Mouse (Mus musculus): ENCODE results near the gene Myo5a. TPM values are rescaled to one million over a fixed set of nuclear protein-coding genes. Genes with fewer than 3 reads are reported as not detected.

The Myo5a gene
- polyA plus RNA-seq, 1 experiment from 2014 or later = 8.6 TPM

- peaks cover 12% of the 10 kb centered on the region; the same call in 1 of the 2 replicates for H3K4me1 ChIP-seq (replicated peaks; ENCODE audit: control insufficient read depth, insufficient read depth, low read length)
- H3K36me3 ChIP-seq (ENCODE audit: control insufficient read depth, insufficient read depth, low read length) = no peaks in the 10 kb centered on the region; the same call in 1 of the 2 replicates
- no peaks in the 10 kb centered on the region for H3K27me3 ChIP-seq (ENCODE audit: control insufficient read depth, insufficient read depth, low read depth, low read length)
- H3K27ac ChIP-seq (ENCODE audit: low read length) = peak within 1 kb of the TSS; percentile 61
- peak; percentile 98 for ATAC-seq (ENCODE audit: low read depth)
- H3K9me3 ChIP-seq (ENCODE audit: control insufficient read depth, low read length) = no peaks in the 10 kb centered on the region
- peak within 1 kb of the TSS; percentile 99 for H3K4me3 ChIP-seq (ENCODE audit: low read length)
- H3K9ac ChIP-seq (ENCODE audit: low read length) = peak within 1 kb of the TSS; percentile 96
- WGBS = under 1% methylated on average over 69 of the region's 73 CpGs
- peak within 1 kb of the TSS; percentile 68 for H3K4me2 ChIP-seq (ENCODE audit: low read depth, low read length)
These were observed 33.1 kb upstream of the Myo5a start, which contains the start of gene Arpp19 for GRCm38 (mm10) chr9:75037451-75038356. TSS of gene Arpp19 (plus strand) at chr9:75037614.

DNA sequence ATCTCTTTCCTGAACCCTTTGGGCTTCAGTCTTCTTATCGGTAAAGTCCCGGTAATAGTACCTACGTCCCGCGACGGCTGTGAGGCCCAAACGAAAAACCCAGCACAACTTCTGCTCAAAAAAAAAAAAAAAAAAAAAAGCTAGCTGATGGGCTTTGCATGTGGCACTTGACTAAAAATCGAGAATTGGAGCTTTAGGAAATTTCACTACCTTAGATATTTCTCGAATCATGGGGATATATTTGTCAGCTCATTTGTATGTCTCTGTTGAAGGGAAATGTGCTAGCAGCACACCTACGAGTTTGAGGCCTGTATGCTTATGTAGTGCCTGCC, 32.5 kb upstream of the Myo5a start:
- 1% methylated on average over 10 of the region's 10 CpGs for WGBS
- peak overlapping the region; percentile 99 for H3K4me3 ChIP-seq (ENCODE audit: low read length)

DNA sequence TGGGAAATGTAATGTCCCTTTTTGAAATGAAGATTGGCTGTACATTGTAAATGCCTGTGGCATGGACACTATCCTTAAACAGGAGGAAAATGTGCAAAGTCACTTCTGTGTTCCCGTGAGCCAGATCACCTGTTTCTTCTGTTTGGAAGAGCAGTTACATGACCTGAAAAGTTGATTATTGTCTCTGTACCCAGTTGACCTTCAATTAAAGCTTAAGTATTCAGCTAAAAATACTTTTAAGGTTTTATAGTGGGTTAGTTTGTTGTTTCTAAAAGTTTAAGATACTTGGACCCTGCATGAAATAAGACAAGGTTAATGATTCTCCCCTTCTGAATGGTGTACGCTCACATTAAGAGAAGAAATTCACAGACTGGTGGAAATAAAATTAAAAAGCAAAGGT, 30.2 kb upstream of the Myo5a start:
- Histone ChIP-seq H3K9me3 (ENCODE audit: control insufficient read depth, low read length) (no peaks in the 10 kb centered on the region), H3K36me3 (ENCODE audit: control insufficient read depth, insufficient read depth, low read length) (peaks cover 3% of the 10 kb centered on the region; the same call in 1 of the 2 replicates), H3K4me3 (ENCODE audit: low read length) (no peak overlapping the region), H3K27me3 (ENCODE audit: control insufficient read depth, insufficient read depth, low read depth, low read length) (no peaks in the 10 kb centered on the region), H3K4me2 (ENCODE audit: low read depth, low read length) (no peak overlapping the region), H3K4me1 (replicated peaks; ENCODE audit: control insufficient read depth, insufficient read depth, low read length) (peaks cover 12% of the 10 kb centered on the region; the same call in 1 of the 2 replicates), H3K27ac (ENCODE audit: low read length) (no peak overlapping the region), H3K9ac (ENCODE audit: low read length) (no peak overlapping the region)
- no peak for ATAC-seq (ENCODE audit: low read depth)
- whole genome bisulfite sequencing = 82% methylated on average over 2 of the region's 2 CpGs

More for the DNA sequence above, 32.5 kb upstream of the Myo5a start:
- no peaks in the 10 kb centered on the region; the same call in 1 of the 2 replicates for H3K36me3 ChIP-seq (ENCODE audit: control insufficient read depth, insufficient read depth, low read length)
- peak overlapping the region; percentile 68 for H3K4me2 ChIP-seq (ENCODE audit: low read depth, low read length)
- no peaks in the 10 kb centered on the region for H3K27me3 ChIP-seq (ENCODE audit: control insufficient read depth, insufficient read depth, low read depth, low read length)
- ATAC-seq (ENCODE audit: low read depth) = no peak
- H3K9me3 ChIP-seq (ENCODE audit: control insufficient read depth, low read length) = no peaks in the 10 kb centered on the region
- H3K27ac ChIP-seq (ENCODE audit: low read length) = no peak overlapping the region
- H3K9ac ChIP-seq (ENCODE audit: low read length) = peak overlapping the region; percentile 96
- H3K4me1 ChIP-seq (replicated peaks; ENCODE audit: control insufficient read depth, insufficient read depth, low read length) = peaks cover 12% of the 10 kb centered on the region; the same call in 1 of the 2 replicates

DNA sequence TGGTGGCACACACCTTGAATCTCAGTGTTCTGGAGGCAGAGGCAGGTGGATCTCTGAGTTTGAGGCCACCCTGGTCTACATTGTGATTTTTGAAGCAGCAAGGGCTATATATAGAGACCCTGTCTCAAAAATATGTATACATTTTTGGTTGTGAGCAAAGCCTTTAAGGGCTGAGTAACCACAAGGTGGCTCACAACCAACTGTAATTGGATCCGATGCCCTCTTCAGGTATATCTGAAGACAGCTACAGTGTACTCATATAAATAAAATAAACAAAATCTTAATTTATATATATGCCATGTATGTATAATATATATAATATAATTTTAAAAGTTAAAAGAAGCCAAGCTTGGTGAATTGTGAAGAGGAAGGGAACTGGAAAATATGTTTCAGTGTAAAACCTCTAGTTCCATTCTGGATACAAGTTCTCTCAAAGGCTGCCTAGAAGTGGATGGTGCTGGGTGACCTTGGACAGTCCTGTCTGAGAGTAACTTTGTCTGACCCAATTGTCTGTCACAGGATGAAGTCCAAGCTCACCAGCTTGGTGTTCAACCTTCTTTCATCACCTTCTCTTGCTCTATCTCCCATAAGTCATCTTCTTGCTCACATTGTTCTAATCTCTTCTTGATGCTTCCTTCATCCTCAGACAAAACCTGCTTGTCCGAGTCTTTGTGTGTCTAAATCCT, 28.8 kb upstream of the Myo5a start:
- Histone ChIP-seq H3K4me2 (ENCODE audit: low read depth, low read length) (no peak overlapping the region), H3K27ac (ENCODE audit: low read length) (no peak overlapping the region), H3K4me3 (ENCODE audit: low read length) (no peak overlapping the region), H3K36me3 (ENCODE audit: control insufficient read depth, insufficient read depth, low read length) (peaks cover 6% of the 10 kb centered on the region; the same call in 1 of the 2 replicates), H3K4me1 (replicated peaks; ENCODE audit: control insufficient read depth, insufficient read depth, low read length) (peaks cover 12% of the 10 kb centered on the region; the same call in 1 of the 2 replicates), H3K9me3 (ENCODE audit: control insufficient read depth, low read length) (no peaks in the 10 kb centered on the region), H3K27me3 (ENCODE audit: control insufficient read depth, insufficient read depth, low read depth, low read length) (no peaks in the 10 kb centered on the region), H3K9ac (ENCODE audit: low read length) (no peak overlapping the region)
- ATAC-seq (ENCODE audit: low read depth) = no peak
- WGBS = 72% methylated on average over 2 of the region's 2 CpGs

GRCm38 (mm10) chr9:75043191-75043590, 27.6 kb upstream of the Myo5a start:
- Histone ChIP-seq H3K9me3 (ENCODE audit: control insufficient read depth, low read length) (no peaks in the 10 kb centered on the region), H3K4me3 (ENCODE audit: low read length) (no peak overlapping the region), H3K4me2 (ENCODE audit: low read depth, low read length) (no peak overlapping the region), H3K27ac (ENCODE audit: low read length) (no peak overlapping the region), H3K27me3 (ENCODE audit: control insufficient read depth, insufficient read depth, low read depth, low read length) (no peaks in the 10 kb centered on the region), H3K36me3 (ENCODE audit: control insufficient read depth, insufficient read depth, low read length) (peaks cover 6% of the 10 kb centered on the region; the same call in 1 of the 2 replicates), H3K9ac (ENCODE audit: low read length) (no peak overlapping the region), H3K4me1 (replicated peaks; ENCODE audit: control insufficient read depth, insufficient read depth, low read length) (peaks cover 12% of the 10 kb centered on the region; the same call in 1 of the 2 replicates)
- WGBS = 97% methylated on average over 2 of the region's 2 CpGs
- ATAC-seq (ENCODE audit: low read depth) = no peak

GRCm38 (mm10) chr9:75047079-75047478, 23.7 kb upstream of the Myo5a start:
- no peak overlapping the region for H3K4me3 ChIP-seq (ENCODE audit: low read length)
- H3K4me1 ChIP-seq (replicated peaks; ENCODE audit: control insufficient read depth, insufficient read depth, low read length) = peaks cover 9% of the 10 kb centered on the region; the same call in 1 of the 2 replicates
- H3K9me3 ChIP-seq (ENCODE audit: control insufficient read depth, low read length) = no peaks in the 10 kb centered on the region
- ATAC-seq (ENCODE audit: low read depth) = no peak
- H3K4me2 ChIP-seq (ENCODE audit: low read depth, low read length) = no peak overlapping the region
- H3K27ac ChIP-seq (ENCODE audit: low read length) = no peak overlapping the region
- H3K9ac ChIP-seq (ENCODE audit: low read length) = no peak overlapping the region
- H3K36me3 ChIP-seq (ENCODE audit: control insufficient read depth, insufficient read depth, low read length) = peaks cover 6% of the 10 kb centered on the region; the same call in 1 of the 2 replicates
- H3K27me3 ChIP-seq (ENCODE audit: control insufficient read depth, insufficient read depth, low read depth, low read length) = no peaks in the 10 kb centered on the region

- WGBS = 52% methylated on average over 3 of the region's 3 CpGs
- Histone ChIP-seq H3K27ac (ENCODE audit: low read length) (no peak overlapping the region), H3K9ac (ENCODE audit: low read length) (no peak overlapping the region), H3K4me3 (ENCODE audit: low read length) (no peak overlapping the region), H3K4me2 (ENCODE audit: low read depth, low read length) (no peak overlapping the region), H3K9me3 (ENCODE audit: control insufficient read depth, low read length) (no peaks in the 10 kb centered on the region), H3K27me3 (ENCODE audit: control insufficient read depth, insufficient read depth, low read depth, low read length) (no peaks in the 10 kb centered on the region), H3K4me1 (replicated peaks; ENCODE audit: control insufficient read depth, insufficient read depth, low read length) (peaks cover 9% of the 10 kb centered on the region; the same call in 1 of the 2 replicates), H3K36me3 (ENCODE audit: control insufficient read depth, insufficient read depth, low read length) (peaks cover 8% of the 10 kb centered on the region; the same call in 1 of the 2 replicates)
- ATAC-seq (ENCODE audit: low read depth) = no peak
These were observed 21.7 kb upstream of the Myo5a start for GRCm38 (mm10) chr9:75049100-75049499.

DNA sequence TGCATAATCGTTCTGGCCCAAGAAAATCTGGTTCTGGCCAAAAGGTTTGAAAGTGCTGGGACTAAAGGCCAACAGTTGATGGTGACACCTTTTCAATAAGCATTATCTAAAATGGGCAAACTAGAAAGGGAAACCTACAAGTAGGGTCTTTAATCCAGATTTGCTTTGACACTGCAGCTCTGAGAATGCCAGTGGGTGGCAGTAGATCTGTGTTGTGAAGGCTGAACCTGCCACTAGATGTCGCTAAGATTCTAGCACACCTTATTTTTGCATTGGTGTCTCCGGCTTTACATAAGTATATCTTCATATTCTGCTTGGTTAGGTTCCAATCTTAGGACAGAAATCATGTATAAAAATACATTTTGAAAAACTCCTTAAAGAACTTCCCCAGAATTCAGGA, 20.8 kb upstream of the Myo5a start:
- H3K27me3 ChIP-seq (ENCODE audit: control insufficient read depth, insufficient read depth, low read depth, low read length) = no peaks in the 10 kb centered on the region
- no peak overlapping the region for H3K4me2 ChIP-seq (ENCODE audit: low read depth, low read length)
- H3K9ac ChIP-seq (ENCODE audit: low read length) = no peak overlapping the region
- peaks cover 5% of the 10 kb centered on the region; the same call in 1 of the 2 replicates for H3K36me3 ChIP-seq (ENCODE audit: control insufficient read depth, insufficient read depth, low read length)
- H3K9me3 ChIP-seq (ENCODE audit: control insufficient read depth, low read length) = no peaks in the 10 kb centered on the region
- WGBS = 20% methylated on average over 3 of the region's 3 CpGs
- H3K27ac ChIP-seq (ENCODE audit: low read length) = no peak overlapping the region
- ATAC-seq (ENCODE audit: low read depth) = peak; percentile 51; the same call in 1 of the 2 replicates
- H3K4me1 ChIP-seq (replicated peaks; ENCODE audit: control insufficient read depth, insufficient read depth, low read length) = peaks cover 9% of the 10 kb centered on the region; the same call in 1 of the 2 replicates
- no peak overlapping the region for H3K4me3 ChIP-seq (ENCODE audit: low read length)

DNA sequence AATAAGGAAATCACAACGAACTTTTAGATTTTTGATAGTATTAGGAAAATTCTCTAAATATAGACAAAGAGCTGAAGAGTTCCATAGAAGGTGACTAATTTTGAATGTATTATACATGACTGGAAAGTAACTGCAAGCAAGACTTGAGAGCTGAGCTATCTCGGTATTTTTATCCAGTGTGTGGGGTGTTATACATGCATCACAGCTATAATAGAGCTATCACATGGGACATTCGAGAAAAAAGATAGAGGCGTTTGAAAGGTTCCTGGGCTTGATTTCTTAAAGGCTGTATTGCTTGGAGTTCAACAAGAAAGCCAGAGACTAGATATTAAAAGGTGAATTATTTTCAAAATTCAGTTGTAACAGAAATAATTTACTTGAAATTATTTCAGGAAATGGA, 19.0 kb upstream of the Myo5a start:
- no peaks in the 10 kb centered on the region for H3K9me3 ChIP-seq (ENCODE audit: control insufficient read depth, low read length)
- H3K4me1 ChIP-seq (replicated peaks; ENCODE audit: control insufficient read depth, insufficient read depth, low read length) = peaks cover 9% of the 10 kb centered on the region; the same call in 1 of the 2 replicates
- H3K9ac ChIP-seq (ENCODE audit: low read length) = no peak overlapping the region
- no peak for ATAC-seq (ENCODE audit: low read depth)
- H3K4me2 ChIP-seq (ENCODE audit: low read depth, low read length) = no peak overlapping the region
- no peaks in the 10 kb centered on the region for H3K27me3 ChIP-seq (ENCODE audit: control insufficient read depth, insufficient read depth, low read depth, low read length)
- no peak overlapping the region for H3K4me3 ChIP-seq (ENCODE audit: low read length)
- peaks cover 7% of the 10 kb centered on the region for H3K36me3 ChIP-seq (ENCODE audit: control insufficient read depth, insufficient read depth, low read length)
- H3K27ac ChIP-seq (ENCODE audit: low read length) = no peak overlapping the region
- WGBS = 81% methylated on average over 4 of the region's 4 CpGs

Measured in lung, embryonic 16.5 days (tissue).